8 mouse cellular contexts compared by ENCODE assay signal in genomic region chr2:30796382-30796781, GRCm38 (mm10). TPM values are rescaled to one million over a fixed set of nuclear protein-coding genes. Genes with fewer than 3 reads are reported as not detected.
A peak's percentile ranks its signal among the peaks of the same experiment; 100 is the strongest.
DNase-seq lines count a peak whose midpoint lies in the region; ATAC-seq and TF ChIP-seq lines count a peak whose summit lies in the region.

No protein-coding gene starts in this region.

- TF ChIP-seq POLR2A in liver, adult 2 months (IDR thresholded peaks at IDR 0.05; ENCODE audit: extremely low read depth, insufficient read depth, low read length): no peak

- no peak; the same call in 1 of the 2 replicates for ATAC-seq in heart, embryonic 13.5 days (ENCODE audit: extremely low read depth, insufficient number of reproducible peaks, low FRiP score, low TSS enrichment)
- peak; percentile 47; the same call in 1 of the 2 replicates for ATAC-seq in kidney, postnatal 0 days (replicated peaks; ENCODE audit: low FRiP score, low read depth)

- TF ChIP-seq CTCF in kidney, postnatal 0 days (IDR thresholded peaks at IDR 0.05; ENCODE audit: low read depth): no peak
- TF ChIP-seq CTCF in liver, adult 2 months (IDR thresholded peaks at IDR 0.05; ENCODE audit: low read depth, low read length): no peak

- H3K9me3 ChIP-seq in heart, embryonic 13.5 days: no peaks in the 10 kb centered on the region
- no peaks in the 10 kb centered on the region for H3K9me3 ChIP-seq in kidney, postnatal 0 days (replicated peaks; ENCODE audit: low read length)

- peak overlapping the region; percentile 51 for H3K27ac ChIP-seq in heart, embryonic 13.5 days (replicated peaks)
- peak overlapping the region; percentile 22; the same call in 1 of the 2 replicates for H3K27ac ChIP-seq in kidney, postnatal 0 days
- no peak overlapping the region for H3K27ac ChIP-seq in liver, adult 2 months (replicated peaks; ENCODE audit: insufficient read depth, low read depth, low read length)

- WGBS in heart, embryonic 13.5 days: 6% methylated on average over 11 of the region's 11 CpGs
- 3% methylated on average over 11 of the region's 11 CpGs for WGBS in kidney, postnatal 0 days
- WGBS in liver, adult 2 months: 13% methylated on average over 11 of the region's 11 CpGs

- H3K79me2 ChIP-seq in liver, adult 2 months (ENCODE audit: control insufficient read depth, insufficient read depth, low read length): no peaks in the 10 kb centered on the region

- peak overlapping the region; percentile 12; the same call in 1 of the 2 replicates for H3K4me3 ChIP-seq in heart, embryonic 13.5 days
- no peak overlapping the region for H3K4me3 ChIP-seq in kidney, postnatal 0 days (replicated peaks; ENCODE audit: low read depth, low read length)
- H3K4me3 ChIP-seq in liver, adult 2 months (ENCODE audit: insufficient read depth, low read depth, low read length): no peak overlapping the region

- peak overlapping the region; percentile 69 for H3K9ac ChIP-seq in heart, embryonic 13.5 days
- H3K9ac ChIP-seq in kidney, postnatal 0 days (ENCODE audit: low read depth, low read length): peak overlapping the region; percentile 35; the same call in 1 of the 2 replicates
- H3K9ac ChIP-seq in liver, adult 2 months (ENCODE audit: low read depth, low read length): no peak overlapping the region

- H3K27me3 ChIP-seq in heart, embryonic 13.5 days (replicated peaks): peaks cover 42% of the 10 kb centered on the region
- H3K27me3 ChIP-seq in kidney, postnatal 0 days (ENCODE audit: insufficient read depth, low read length): no peaks in the 10 kb centered on the region
- H3K27me3 ChIP-seq in liver, adult 2 months (ENCODE audit: control insufficient read depth, insufficient read depth, low read length): peaks cover 5% of the 10 kb centered on the region

- peaks cover 34% of the 10 kb centered on the region for H3K4me1 ChIP-seq in heart, embryonic 13.5 days
- peaks cover 11% of the 10 kb centered on the region for H3K4me1 ChIP-seq in kidney, postnatal 0 days (replicated peaks; ENCODE audit: insufficient read depth, low read length)
- H3K4me1 ChIP-seq in liver, adult 2 months (ENCODE audit: control insufficient read depth, insufficient read depth, low read length): no peaks in the 10 kb centered on the region

- H3K36me3 ChIP-seq in heart, embryonic 13.5 days: no peaks in the 10 kb centered on the region
- H3K36me3 ChIP-seq in kidney, postnatal 0 days (ENCODE audit: insufficient read depth, low read length): no peaks in the 10 kb centered on the region
- H3K36me3 ChIP-seq in liver, adult 2 months (ENCODE audit: control insufficient read depth, insufficient read depth, low read length): no peaks in the 10 kb centered on the region

- peak overlapping the region; percentile 56 for H3K4me2 ChIP-seq in heart, embryonic 13.5 days
- H3K4me2 ChIP-seq in kidney, postnatal 0 days (ENCODE audit: low read length): peak overlapping the region; percentile 43

- DNase-seq in 3T3-L1 (ENCODE audit: low read depth, low spot score): peak; percentile 83
- peak; percentile 82 for DNase-seq in adrenal gland, postnatal 25 days
- DNase-seq in fibroblast of lung, adult 2 months (ENCODE audit: low read depth): peak; percentile 65
- DNase-seq in kidney, postnatal 0 days (ENCODE audit: low spot score): peak; percentile 89
- peak; percentile 50 for DNase-seq in liver, adult 2 months (ENCODE audit: extremely low read depth, low read depth, low spot score)
- peak; percentile 22 to 46 for DNase-seq in monocyte, adult 2 months (ENCODE audit: low read depth in 1 of 2, low spot score in 2 of 2)
- DNase-seq in spleen, postnatal 4 days (ENCODE audit: low spot score in 2 of 2): peak; percentile 61 to 76

RNA-seq across cellular contexts. Expression of gene 1700001O22Rik, which starts 7.1 kb away (rescaled TPM):
- 5.0 and 5.9 TPM in 2 replicates for total RNA-seq in adrenal gland, postnatal 25 days (2021)
- polyA plus RNA-seq in heart, embryonic 13.5 days (2015; fragmentation: Nextera tagmentation; extraction: Ambion mirVana): 1.7 and 2.1 TPM in 2 replicates
- polyA plus RNA-seq in kidney, postnatal 0 days (2015; fragmentation: Nextera tagmentation; extraction: Ambion mirVana): 4.6 TPM in 2 replicates
- not detected in 2 replicates for total RNA-seq in liver, adult 2 months (2014; rRNA removed)
- 0.11 TPM in 1 of 2 replicates, not detected in the other for polyA plus RNA-seq in liver, adult 2 months (2012; rRNA removed)

RNA-seq across cellular contexts. Expression of gene Ntmt1, which starts 11.2 kb away (rescaled TPM):
- 46.1 and 57.5 TPM in 2 replicates for total RNA-seq in adrenal gland, postnatal 25 days (2021)
- 72.7 and 81.4 TPM in 2 replicates for polyA plus RNA-seq in heart, embryonic 13.5 days (2015; fragmentation: Nextera tagmentation; extraction: Ambion mirVana)
- polyA plus RNA-seq in kidney, postnatal 0 days (2015; fragmentation: Nextera tagmentation; extraction: Ambion mirVana): 77.4 and 81.4 TPM in 2 replicates
- 8.3 and 8.8 TPM in 2 replicates for total RNA-seq in liver, adult 2 months (2014; rRNA removed)
- 11.9 and 15.9 TPM in 2 replicates for polyA plus RNA-seq in liver, adult 2 months (2012; rRNA removed)

RNA-seq across cellular contexts. Expression of gene Asb6, which starts 33.8 kb away (rescaled TPM):
- total RNA-seq in adrenal gland, postnatal 25 days (2021): 29.2 and 31.5 TPM in 2 replicates
- 20.0 and 21.8 TPM in 2 replicates for polyA plus RNA-seq in heart, embryonic 13.5 days (2015; fragmentation: Nextera tagmentation; extraction: Ambion mirVana)
- polyA plus RNA-seq in kidney, postnatal 0 days (2015; fragmentation: Nextera tagmentation; extraction: Ambion mirVana): 26.1 and 26.9 TPM in 2 replicates
- total RNA-seq in liver, adult 2 months (2014; rRNA removed): 4.6 and 5.6 TPM in 2 replicates
- polyA plus RNA-seq in liver, adult 2 months (2012; rRNA removed): 15.4 and 17.4 TPM in 2 replicates

RNA-seq across cellular contexts. Expression of gene Prrx2, which starts 38.4 kb away (rescaled TPM):
- 0.76 TPM in 1 of 2 replicates, not detected in the other for total RNA-seq in adrenal gland, postnatal 25 days (2021)
- 30.3 and 37.0 TPM in 2 replicates for polyA plus RNA-seq in heart, embryonic 13.5 days (2015; fragmentation: Nextera tagmentation; extraction: Ambion mirVana)
- 5.8 and 6.9 TPM in 2 replicates for polyA plus RNA-seq in kidney, postnatal 0 days (2015; fragmentation: Nextera tagmentation; extraction: Ambion mirVana)
- total RNA-seq in liver, adult 2 months (2014; rRNA removed): not detected in 2 replicates
- polyA plus RNA-seq in liver, adult 2 months (2012; rRNA removed): 0.32 TPM in 1 of 2 replicates, not detected in the other

Comparison
In these comparisons a context has a peak if more than half of its experiments do, and no peak if none do; other contexts are left out.
1. DNase-seq: peak in every context shown above with its lines; median percentile 89 in kidney, postnatal 0 days; 83 in 3T3-L1; 82 in adrenal gland, postnatal 25 days; 68 in spleen, postnatal 4 days; 65 in fibroblast of lung, adult 2 months; 50 in liver, adult 2 months; 34 in monocyte, adult 2 months.